Mouse (Mus musculus) embryo, embryonic 11.5 days (tissue): ENCODE measurements around the gene 1810037I17Rik.
"Not testable (repeated sequence)": the region's sequence is repeated elsewhere in the genome, so short reads cannot be mapped to it uniquely, and the experiment has no call there.

Experiments
- DNase-seq: peaks from one replicate; pipeline ENCODE4 v3.0.0-alpha.2; 2012; ENCODE audit warnings: low read depth, low spot score

The 1810037I17Rik gene

GRCm38 (mm10) chr3:122932466-122932865 lies 8.5 kb downstream of the 1810037I17Rik start:
- no peak for DNase-seq

DNA sequence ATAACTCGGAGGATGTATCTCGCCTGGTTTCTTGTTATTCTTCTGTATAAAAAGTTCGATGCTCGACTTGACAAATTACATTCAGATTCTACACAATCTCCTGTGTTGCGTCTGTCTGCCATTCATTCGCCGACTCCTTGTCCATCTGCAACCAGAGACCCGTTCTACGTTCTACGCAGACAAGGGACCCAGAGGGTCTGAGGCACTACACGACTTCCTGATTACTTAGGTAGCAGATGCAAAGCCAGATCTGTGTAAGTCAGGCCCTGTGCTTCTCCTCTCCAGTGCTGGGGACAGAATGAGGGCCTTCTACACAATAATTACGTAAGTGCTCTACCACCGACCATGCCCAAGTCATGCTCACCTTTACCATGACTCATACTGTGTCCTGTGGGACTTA lies 13.2 kb downstream of the 1810037I17Rik start:
- DNase-seq: not testable (repeated sequence)

DNA sequence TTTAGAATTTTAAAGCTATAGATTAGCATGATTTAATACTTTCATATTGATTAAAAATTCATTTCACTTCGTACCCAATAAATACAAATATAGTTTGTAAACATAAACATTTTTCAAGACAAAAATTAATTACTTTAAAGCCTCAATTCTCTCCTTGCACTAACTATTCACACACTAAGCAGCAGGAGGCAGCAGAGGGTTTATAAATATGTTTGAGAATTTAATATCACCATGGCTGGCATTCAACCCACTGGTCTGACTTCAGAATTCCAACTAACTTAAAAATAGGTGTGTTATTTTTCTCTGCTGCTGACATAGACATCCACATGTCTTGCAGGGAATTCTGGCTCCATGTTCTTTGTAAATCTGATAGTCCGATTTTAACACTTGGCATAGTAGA lies 15.2 kb downstream of the 1810037I17Rik start:
- peak; percentile 17 for DNase-seq

GRCm38 (mm10) chr3:122943387-122943890 lies 19.4 kb downstream of the 1810037I17Rik start:
- DNase-seq: no peak

DNA sequence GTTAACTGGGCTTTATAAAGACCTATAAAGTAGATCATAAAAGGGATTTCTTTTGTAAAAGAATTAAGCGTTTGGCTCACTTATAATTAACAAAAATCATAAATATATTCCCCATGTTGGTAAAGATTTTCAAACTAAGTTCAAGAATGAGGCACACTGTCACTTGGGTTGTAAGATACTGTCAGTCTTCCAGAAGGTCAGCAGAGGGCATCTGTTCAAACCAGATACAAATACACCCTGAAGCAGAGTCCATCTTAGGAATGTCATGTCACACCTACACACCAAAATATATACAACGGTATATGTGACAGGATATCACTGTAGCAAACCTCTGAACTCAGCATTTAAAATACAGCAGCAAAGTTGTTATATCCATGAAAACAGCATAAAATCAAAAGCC lies 26.1 kb downstream of the 1810037I17Rik start:
- DNase-seq: no peak

DNA sequence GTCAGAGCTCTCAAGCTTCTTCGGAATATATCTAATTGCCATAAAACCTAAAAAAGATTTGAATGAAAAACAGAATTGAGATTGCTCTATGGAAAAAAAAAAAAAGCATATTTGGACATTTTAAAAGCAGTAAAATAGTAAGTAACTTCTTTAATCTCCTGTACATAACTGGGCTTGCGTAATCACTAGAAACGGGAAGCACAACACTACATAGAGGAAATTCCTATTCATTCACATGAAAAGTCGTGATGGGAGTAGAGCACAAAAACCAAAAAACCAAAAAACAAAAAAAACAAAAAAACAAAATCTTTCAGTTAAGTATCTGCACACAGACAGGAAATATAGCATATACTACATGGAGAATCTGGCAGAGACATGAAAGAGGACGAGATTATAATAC lies 40.3 kb downstream of the 1810037I17Rik start:
- DNase-seq: no peak

DNA sequence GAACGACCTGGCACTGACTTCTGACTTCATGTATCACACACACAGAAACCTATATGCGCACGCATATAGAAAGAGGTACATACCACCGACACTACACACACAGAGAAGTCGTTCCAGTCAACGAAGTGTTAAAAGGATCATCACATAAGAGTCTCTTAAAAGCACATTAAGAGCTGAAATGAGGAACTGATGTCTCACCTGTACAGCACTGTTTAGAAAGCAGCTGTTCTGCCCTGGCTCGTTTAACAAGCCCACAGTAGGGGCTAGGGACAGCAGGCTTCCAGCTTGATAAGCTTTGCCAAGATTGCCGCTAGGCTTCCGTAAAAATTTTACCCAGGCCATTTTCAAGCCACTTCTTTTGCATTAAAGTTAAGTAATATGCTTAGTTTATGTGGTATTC lies 44.4 kb downstream of the 1810037I17Rik start:
- DNase-seq: no peak

GRCm38 (mm10) chr3:122972126-122972822 lies 48.3 kb downstream of the 1810037I17Rik start:
- DNase-seq: no peak

DNA sequence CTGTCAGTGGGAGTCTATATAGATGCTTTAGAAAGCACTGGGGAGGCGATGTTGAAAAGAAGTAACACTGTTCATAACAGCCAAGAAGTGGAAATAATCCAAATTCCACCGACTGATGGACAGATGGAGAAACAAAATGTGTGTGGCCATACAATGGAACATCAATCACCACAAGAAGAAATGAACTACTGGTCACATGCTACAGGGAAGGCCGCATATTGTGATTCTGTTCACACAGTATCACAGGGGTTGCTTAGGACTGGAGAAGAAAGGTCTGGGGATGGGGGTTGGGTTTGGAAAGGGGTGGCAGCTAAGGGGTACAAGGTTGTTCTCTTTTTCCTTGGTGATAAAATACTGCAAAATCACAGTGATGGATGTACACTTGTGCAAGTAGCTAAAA lies 50.8 kb downstream of the 1810037I17Rik start:
- no peak for DNase-seq

DNA sequence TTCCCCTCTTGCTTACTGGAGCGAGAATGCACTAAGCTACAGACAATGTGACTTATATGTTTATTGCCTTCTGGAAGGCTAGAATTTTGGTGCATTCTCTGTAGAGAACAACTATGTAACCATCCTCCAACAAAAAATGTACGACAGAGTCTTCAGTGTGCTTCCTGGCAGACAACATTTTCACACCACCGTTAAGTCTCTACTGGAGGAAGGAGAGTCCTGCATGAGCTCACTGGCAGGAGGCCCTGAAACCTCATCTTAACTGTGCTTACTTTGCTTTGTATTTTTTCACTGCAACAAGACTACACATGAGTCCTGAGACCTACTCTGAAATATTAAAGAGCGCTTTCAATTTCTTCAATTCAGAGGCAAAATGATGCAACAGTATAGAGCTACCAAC lies 51.4 kb downstream of the 1810037I17Rik start:
- no peak for DNase-seq
